Mouse (Mus musculus): ENCODE results near the gene Atxn1.

Gene Atxn1

GRCm38 (mm10) chr13:45932491-45932921, 32.3 kb downstream of the Atxn1 start:
- DNase-seq (ENCODE audit: extremely low spot score, low read depth, low spot score) = no peak

DNA sequence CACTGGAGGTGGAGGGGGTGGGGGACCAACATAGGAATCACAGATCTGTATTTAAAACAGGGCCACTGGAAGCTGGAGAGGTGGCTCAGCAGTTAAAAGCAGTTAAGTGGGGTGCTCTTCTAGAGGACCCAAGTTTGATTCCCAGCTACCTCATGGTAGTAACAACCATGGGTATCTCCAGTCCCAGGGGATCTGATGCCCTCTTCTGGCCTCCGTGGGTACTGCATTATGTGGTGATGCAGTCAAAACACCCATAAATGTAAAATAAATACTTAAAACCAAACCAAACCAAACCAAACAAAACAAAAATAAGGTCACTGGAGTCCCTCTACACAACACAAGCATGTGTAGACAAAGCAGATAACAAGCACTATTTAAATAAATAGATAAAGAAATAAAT, 32.9 kb downstream of the Atxn1 start:
- DNase-seq (ENCODE audit: extremely low spot score, low read depth, low spot score) = no peak

- DNase-seq (ENCODE audit: extremely low spot score, low read depth, low spot score) = no peak
These were observed 33.6 kb downstream of the Atxn1 start for GRCm38 (mm10) chr13:45931215-45931614.

DNA sequence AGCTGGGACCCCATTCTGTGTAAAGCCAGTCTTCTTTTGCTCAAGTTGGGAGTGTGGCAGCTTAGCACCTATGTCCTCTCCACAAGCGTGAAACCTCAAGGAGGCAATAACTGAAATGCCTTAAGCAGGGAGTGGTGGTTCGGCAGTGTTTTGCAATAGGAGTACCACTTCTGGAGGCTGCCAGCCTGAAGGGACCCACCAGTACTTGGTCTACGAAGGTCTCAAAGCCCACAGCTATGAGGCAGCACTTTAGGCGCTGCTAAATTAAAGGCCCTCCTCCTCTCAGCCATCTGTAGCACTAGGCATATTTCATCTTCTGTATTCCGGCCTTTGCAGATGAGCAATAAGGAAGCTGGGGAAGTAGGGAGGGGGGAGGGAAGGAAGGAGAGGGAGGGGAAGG, 35.1 kb downstream of the Atxn1 start:
- DNase-seq (ENCODE audit: extremely low spot score, low read depth, low spot score) = no peak

DNA sequence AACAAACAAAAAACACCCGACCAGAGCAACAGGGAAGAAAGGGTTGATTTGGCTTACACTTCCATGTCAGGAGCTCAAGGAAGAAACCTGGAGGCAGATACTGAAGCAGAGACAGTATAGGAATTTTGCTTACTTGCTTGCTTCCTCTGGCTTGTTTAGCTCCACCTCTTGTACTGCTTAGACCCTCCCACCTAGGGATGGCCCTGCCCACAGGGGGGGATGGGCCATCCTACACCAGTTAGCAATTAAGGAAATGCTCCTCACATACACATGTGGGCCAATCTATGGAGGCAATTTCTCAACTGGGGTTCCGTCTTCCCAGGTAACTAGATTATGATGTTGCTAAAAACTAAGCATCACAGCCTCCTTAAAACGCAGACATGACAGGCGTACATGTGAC, 39.5 kb downstream of the Atxn1 start:
- DNase-seq (ENCODE audit: extremely low spot score, low read depth, low spot score) = no peak

DNA sequence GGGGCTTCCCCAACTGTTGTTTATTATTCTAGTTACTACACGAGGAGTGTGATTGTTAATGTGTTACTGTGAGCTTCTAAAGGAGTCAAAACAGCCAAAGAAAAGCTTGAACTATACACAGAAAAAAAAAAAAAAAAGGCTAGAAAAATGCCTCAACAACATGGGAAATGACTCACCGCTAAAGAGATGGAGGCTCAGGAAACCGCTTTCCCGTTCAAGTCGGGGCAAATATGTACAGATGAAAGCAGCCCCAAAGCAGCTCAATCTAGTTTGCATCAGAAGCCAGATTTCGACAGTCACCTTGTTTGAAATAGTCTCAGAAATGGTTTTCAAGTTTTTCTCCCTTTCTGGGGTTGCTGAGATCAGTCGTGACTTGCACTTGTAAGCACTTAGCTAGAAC, 40.3 kb downstream of the Atxn1 start:
- no peak for DNase-seq (ENCODE audit: extremely low spot score, low read depth, low spot score)

DNA sequence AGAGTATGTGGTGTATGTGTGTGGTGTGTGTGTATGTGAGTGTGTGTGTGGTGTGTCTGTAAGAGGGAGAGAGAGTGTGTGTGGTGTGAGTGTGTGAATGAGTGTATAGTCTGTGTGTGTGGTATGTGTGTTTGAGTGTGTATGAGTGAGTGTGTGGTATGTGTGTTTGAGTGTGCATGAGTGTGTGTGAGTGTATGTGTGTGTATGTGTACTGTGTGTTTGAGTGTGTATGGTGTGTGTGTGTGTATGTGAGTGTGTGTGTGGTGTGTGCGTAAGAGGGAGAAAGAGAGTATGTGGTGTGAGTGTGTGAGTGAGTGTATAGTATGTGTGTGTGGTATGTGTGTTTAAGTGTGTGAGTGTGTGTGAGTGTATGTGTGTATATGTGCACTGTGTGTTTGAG, 41.7 kb downstream of the Atxn1 start:
- no peak for DNase-seq (ENCODE audit: extremely low spot score, low read depth, low spot score)

- no peak for DNase-seq (ENCODE audit: extremely low spot score, low read depth, low spot score)
These were observed 42.3 kb downstream of the Atxn1 start for GRCm38 (mm10) chr13:45922467-45922866.

DNA sequence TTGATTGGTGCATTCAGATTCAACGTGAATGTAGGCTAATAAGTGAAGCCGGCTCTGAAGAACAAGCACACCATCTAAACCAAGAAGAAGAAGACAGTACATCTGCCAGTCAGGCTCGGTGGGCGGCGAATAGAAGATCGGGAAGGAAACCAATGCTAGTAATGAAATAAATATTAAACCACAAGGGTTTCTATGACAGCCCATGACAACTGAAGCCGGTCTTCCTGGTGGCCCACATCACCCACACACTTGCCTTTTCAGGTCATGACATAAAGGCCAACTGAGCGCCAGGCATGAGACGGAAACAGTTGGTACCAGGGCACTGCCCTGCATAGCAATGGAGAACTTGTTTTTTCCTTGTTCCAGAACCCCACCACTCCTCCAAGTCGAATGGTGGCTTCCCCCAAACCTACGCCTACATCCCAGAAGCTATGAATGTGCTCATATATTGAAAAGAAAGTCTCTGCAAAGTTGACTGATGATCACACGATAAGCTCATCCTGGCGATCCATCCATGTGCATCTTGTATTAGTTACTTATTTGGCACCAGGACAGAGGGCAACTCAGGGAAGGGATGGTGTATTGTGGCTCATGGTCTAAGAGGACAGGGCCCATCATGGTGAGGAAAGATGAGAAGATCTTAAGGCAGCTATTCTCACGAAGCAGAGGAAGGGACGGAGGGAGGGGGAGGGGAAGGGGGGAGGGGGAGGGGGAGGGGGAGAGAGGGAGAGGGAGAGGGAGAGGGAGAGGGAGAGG, 45.7 kb downstream of the Atxn1 start:
- DNase-seq (ENCODE audit: extremely low spot score, low read depth, low spot score) = no peak

- no peak for DNase-seq (ENCODE audit: extremely low spot score, low read depth, low spot score)
These were observed 46.8 kb downstream of the Atxn1 start for GRCm38 (mm10) chr13:45918006-45918380.

DNA sequence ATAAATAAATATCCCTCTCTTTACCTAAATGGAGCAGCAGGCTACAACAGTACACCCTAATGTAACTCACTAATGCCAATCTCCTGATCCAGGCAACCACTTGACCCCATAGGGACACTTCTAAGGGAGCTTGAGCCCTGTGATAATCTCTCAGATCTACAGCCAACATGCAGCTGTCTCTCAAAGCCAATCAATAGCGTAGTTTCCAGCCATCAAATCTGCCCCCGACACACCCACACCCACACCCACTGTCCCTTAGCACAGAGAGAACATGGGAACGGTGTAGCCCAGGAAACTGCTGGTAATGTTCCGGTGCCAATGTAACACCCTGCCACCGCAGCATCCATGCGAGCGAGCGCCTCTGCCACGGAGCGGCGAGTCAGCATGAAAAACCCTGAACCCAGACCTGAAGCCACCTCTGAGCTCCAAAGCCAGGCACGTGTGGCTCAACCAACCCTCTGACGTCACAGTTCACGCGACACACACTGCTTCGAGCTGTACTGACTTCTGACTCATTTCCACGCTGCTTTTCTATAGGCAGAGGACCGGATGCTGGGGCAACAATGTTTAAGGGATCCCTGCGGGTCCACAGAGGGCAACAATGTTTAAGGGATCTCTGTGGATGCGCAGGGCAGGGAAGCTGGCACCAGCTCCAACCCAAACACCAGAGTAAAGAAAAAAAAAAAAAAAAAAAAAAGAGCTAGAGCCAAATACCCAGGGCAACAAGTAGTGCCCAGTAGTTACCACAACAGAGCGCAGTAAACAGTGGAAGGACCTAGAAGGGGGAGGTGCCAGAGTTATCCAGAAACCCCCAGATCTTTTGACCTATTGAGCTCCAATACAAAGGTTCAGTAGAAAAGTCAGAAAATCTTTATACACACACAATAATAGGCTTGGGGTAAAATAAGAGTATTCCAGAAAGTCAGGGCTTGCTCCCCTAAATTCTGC, 47.5 kb downstream of the Atxn1 start:
- no peak for DNase-seq (ENCODE audit: extremely low spot score, low read depth, low spot score)

DNA sequence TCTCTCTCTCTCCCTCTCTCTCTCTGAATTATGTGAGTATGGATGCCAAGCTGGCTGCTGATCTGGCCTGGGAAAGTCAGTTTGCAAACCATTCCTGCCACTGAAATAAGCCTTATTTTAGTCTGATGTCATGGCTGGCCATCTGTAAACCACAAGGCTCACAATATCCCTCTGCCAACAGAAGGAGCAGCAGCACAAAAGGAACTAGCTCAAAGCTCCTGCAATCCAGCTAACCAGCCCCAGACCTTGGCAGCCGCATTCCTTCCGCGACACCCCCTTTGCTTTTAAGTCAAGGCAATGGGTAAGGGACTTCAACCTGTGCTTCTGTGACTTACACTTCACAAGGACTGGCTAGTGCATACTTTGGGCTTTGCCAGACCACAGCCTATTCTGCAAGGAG, 48.9 kb downstream of the Atxn1 start:
- DNase-seq (ENCODE audit: extremely low spot score, low read depth, low spot score) = no peak

DNA sequence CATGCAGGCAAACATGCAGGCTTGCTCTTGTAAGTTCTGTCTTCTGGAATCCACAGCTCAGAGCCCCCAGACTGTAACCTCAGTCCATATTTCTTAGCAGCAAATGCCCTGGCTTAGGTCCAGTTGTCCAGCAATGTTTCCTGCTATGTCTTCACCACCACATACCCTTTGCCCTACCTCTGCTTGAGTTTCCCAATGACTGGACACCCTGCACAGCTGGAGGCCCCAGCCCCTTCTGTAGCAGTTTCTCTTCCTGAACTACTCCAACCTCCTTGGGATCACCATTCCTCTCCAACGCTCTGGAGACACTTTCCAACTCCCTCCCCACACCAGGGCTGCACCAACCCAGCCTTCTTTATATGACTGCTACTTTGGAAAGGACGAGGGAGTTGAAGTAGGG, 49.8 kb downstream of the Atxn1 start:
- DNase-seq (ENCODE audit: extremely low spot score, low read depth, low spot score) = no peak

- no peak for DNase-seq (ENCODE audit: extremely low spot score, low read depth, low spot score)
These were observed 50.7 kb downstream of the Atxn1 start for GRCm38 (mm10) chr13:45914117-45914516.

DNA sequence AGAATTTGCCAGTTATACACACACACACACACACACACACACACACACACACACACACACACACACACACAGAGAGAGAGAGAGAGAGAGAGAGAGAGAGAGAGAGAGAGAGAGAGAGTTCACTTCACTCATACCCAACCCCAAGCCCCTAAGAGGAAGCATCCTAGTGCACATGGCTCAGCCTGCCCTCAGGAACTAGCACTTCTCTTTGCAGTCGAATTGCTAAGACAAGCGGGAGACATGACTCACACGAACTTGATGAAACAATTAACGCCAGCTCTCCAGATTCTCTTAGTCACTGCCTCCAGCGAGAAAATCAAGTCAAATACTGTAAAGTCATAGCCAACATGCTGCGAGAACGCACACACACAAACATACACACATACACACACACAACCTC, 53.0 kb downstream of the Atxn1 start:
- no peak for DNase-seq (ENCODE audit: extremely low spot score, low read depth, low spot score)

DNA sequence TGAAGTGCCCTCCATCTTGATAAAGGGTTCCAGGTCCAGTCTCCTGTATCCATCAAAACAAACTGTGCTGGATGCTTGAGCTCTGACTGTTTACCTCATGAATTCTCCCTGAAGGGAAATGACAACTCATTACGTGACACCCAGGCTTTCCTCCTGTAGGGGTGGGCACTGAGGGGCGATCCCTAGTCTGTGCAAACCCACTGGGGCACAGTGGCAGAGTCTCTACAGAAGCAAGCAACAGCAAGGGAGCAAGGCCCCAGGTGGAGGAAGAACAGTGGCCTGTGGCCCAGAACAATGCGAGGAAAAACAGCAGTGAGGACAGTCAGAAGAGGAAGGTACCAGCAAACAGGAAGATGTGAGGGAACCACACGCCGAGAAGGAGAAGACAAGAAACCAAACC, 53.7 kb downstream of the Atxn1 start:
- no peak for DNase-seq (ENCODE audit: extremely low spot score, low read depth, low spot score)

- no peak for DNase-seq (ENCODE audit: extremely low spot score, low read depth, low spot score)
These were observed 54.5 kb downstream of the Atxn1 start for GRCm38 (mm10) chr13:45910348-45910747.

DNA sequence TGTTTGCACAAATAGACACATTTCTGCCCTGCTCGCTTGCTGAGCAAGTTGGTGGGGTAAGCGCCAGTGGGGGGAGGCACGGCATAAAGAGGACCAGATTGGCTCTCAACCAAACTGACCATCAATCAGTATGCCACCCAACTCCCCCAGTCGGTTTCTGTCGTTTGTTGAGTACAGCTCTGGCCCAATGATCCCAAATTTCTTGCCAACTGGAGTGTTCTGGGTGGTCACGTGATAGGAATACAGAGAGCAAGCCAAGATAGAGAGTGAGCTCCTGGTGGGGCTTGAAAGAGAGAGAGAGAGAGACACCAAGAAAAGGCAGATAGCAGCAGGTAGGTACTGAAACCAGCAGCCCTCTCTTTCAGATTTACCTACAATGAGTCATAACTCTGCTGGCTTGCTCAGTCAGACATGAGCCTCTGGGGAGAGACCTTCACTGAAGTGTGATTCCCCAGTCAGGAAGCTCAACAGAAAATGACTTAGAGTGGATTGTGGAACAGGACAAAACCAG, 57.6 kb downstream of the Atxn1 start:
- no peak for DNase-seq (ENCODE audit: extremely low spot score, low read depth, low spot score)

DNA sequence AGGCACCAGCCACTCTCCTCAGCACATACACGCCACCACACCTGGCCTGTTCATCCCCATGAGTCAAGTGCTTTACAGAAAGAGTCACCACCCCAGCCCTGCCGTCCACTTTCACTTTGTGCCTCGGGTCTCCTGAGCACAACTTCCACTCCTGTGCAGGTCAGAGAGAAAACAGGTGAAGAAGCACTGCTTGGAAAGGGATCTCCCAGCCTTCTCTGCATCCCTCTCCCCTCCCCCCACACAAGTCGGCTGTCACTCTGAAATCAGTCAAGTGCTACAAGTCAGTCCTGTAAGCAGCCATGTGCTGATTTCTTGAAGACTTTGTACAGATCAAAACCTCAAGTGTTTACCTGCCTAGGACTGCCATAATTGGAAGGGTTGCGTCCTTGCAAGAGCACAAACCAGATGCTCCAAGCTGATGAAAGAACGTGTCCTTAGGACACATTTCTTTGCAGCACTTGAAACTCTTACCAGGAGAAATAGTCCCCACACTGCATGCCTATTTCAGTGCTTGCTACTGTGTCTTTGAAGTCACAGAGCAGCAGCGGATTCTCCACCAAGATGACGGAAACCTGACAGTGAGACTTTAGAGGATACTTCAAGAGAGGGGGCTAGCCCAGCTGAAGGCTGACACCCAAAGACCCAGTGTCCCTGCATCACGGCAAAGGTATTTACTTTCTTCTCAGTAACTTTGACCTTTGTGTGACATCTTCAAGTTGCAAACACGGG, 58.2 kb downstream of the Atxn1 start:
- DNase-seq (ENCODE audit: extremely low spot score, low read depth, low spot score) = no peak

DNA sequence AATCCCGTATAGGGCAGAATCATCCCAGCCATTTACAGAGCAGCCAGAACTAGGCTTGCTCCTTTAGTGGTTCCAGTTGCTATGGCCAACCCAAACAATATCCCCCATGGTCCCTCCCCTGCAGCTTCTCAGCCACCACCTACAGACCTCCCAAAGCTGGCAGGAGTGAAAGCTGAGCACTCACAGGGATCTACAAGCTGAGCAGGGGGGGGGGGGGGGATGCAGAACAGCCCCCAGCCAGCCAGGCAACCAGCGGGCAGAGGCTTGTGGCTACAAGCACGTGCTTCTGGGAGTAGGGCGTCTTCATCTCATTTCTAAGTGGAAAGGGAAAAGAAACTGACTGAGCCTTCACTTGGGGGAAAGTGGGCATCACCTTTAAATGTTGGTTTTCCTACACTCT, 59.9 kb downstream of the Atxn1 start:
- no peak for DNase-seq (ENCODE audit: extremely low spot score, low read depth, low spot score)

- DNase-seq (ENCODE audit: extremely low spot score, low read depth, low spot score) = no peak
These were observed 60.4 kb downstream of the Atxn1 start for GRCm38 (mm10) chr13:45904456-45904855.
